Mouse (Mus musculus) erythroblast, embryonic 14.5 days (primary cell): ENCODE measurements at regions not wholly inside any gene's neighbourhood (a gene's known extent, or its start where the extent isn't known, plus 50 kb on each side); places are given as distances from the start of the nearest gene placed in this dataset.

Source experiments
- H3K27me3 ChIP-seq: 2 replicates; pipeline ENCODE4 v1.6.1; 2012; ENCODE audit warnings: inconsistent platforms; ENCODE audit not compliant: control insufficient read depth
- H3K36me3 ChIP-seq: 2 replicates; pipeline ENCODE4 v1.6.1; 2012; ENCODE audit warnings: mild to moderate bottlenecking, inconsistent platforms; ENCODE audit not compliant: control insufficient read depth
- H3K4me1 ChIP-seq: 2 replicates; pipeline ENCODE4 v1.6.1; 2012; ENCODE audit warnings: inconsistent platforms; ENCODE audit not compliant: control insufficient read depth
- H3K4me3 ChIP-seq: replicated peaks from 2 replicates; pipeline ENCODE3; 2012; ENCODE audit warnings: moderate library complexity, mild to moderate bottlenecking, inconsistent platforms
- H3K9me3 ChIP-seq: 2 replicates; pipeline ENCODE4 v1.6.1; 2012; ENCODE audit warnings: low read length, inconsistent platforms, mixed read lengths; ENCODE audit not compliant: control insufficient read depth
- GATA1 ChIP-seq: IDR thresholded peaks from 2 replicates; pipeline ENCODE4 v1.6.1; 2012; ENCODE audit warnings: low read length, inconsistent platforms, mixed read lengths
- TAL1 ChIP-seq: IDR thresholded peaks from 3 replicates; pipeline ENCODE4 v1.6.1; 2012; ENCODE audit warnings: low read length, inconsistent platforms, mixed read lengths

GRCm38 (mm10) chr10:96905098-96905809, 288.4 kb downstream of the Btg1 start:
- no peaks in the 10 kb centered on the region for H3K4me1 ChIP-seq
- no peak overlapping the region for H3K4me3 ChIP-seq
- no peaks in the 10 kb centered on the region for H3K36me3 ChIP-seq
- H3K27me3 ChIP-seq, result no peaks in the 10 kb centered on the region
- no peaks in the 10 kb centered on the region for H3K9me3 ChIP-seq
- no peak for TF ChIP-seq TAL1

GRCm38 (mm10) chr10:96909661-96910315, 293.0 kb downstream of the Btg1 start:
- Histone ChIP-seq H3K4me1 (no peaks in the 10 kb centered on the region), H3K36me3 (no peaks in the 10 kb centered on the region), H3K9me3 (peaks cover 14% of the 10 kb centered on the region), H3K27me3 (no peaks in the 10 kb centered on the region), H3K4me3 (no peak overlapping the region)
- TF ChIP-seq GATA1 (no peak), TAL1 (no peak)

DNA sequence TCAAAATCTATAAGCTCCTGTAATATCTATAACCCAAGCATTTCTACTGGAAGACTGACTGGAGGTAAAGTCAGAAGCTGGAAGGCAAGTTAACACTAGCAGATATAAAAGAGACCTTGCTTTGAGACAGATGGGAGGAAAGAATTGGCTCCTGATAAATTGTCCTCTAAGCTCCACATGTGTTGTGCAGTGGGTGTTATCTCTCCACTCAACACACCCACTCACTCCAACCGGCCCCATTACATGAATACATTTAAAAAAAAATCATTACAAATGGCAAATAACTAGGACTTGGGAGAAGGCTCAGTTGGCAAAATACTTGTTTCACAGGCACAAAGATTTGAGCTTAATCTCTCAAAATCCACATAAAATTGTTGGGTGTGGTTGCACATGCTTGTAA, 304.4 kb downstream of the Btg1 start:
- no peaks in the 10 kb centered on the region for H3K27me3 ChIP-seq
- H3K9me3 ChIP-seq, result peaks cover 29% of the 10 kb centered on the region
- no peaks in the 10 kb centered on the region for H3K36me3 ChIP-seq
- no peak overlapping the region for H3K4me3 ChIP-seq
- TF ChIP-seq GATA1 (no peak), TAL1 (no peak)
- H3K4me1 ChIP-seq, result no peaks in the 10 kb centered on the region

- Histone ChIP-seq H3K9me3 (peaks cover 14% of the 10 kb centered on the region), H3K36me3 (no peaks in the 10 kb centered on the region), H3K4me3 (no peak overlapping the region), H3K4me1 (no peaks in the 10 kb centered on the region), H3K27me3 (no peaks in the 10 kb centered on the region)
- no peak for TF ChIP-seq GATA1
- no peak for TF ChIP-seq TAL1
Observed at GRCm38 (mm10) chr10:96924266-96924672, 307.5 kb downstream of the Btg1 start.

- Histone ChIP-seq H3K36me3 (no peaks in the 10 kb centered on the region), H3K27me3 (no peaks in the 10 kb centered on the region), H3K9me3 (peaks cover 9% of the 10 kb centered on the region), H3K4me3 (no peak overlapping the region), H3K4me1 (no peaks in the 10 kb centered on the region)
- TF ChIP-seq GATA1 (no peak), TAL1 (no peak)
Observed at GRCm38 (mm10) chr10:96924722-96925121, 307.9 kb downstream of the Btg1 start.

DNA sequence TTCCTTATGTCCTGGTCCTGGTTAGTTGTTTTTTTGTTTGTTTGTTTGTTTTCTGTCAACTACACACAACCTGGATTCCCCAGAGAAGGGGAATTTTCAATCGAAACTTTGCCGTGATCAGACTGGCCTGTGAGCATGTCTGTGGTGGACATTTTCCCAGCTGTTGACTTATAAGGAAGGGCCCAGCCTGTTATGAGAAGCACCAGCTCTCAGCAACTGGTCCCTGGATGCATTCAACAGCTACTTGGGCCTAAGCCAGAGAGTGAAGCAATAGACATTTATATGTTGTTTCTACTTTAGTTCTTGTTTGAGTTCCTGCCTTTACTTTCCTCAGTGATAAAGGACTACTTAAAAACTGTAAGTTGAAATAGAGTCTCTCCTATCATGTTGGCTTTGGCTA, 309.0 kb downstream of the Btg1 start:
- Histone ChIP-seq H3K36me3 (no peaks in the 10 kb centered on the region), H3K4me1 (no peaks in the 10 kb centered on the region), H3K4me3 (no peak overlapping the region), H3K27me3 (no peaks in the 10 kb centered on the region), H3K9me3 (peaks cover 2% of the 10 kb centered on the region; the same call in 1 of the 2 replicates)
- TF ChIP-seq TAL1 (no peak), GATA1 (no peak)

DNA sequence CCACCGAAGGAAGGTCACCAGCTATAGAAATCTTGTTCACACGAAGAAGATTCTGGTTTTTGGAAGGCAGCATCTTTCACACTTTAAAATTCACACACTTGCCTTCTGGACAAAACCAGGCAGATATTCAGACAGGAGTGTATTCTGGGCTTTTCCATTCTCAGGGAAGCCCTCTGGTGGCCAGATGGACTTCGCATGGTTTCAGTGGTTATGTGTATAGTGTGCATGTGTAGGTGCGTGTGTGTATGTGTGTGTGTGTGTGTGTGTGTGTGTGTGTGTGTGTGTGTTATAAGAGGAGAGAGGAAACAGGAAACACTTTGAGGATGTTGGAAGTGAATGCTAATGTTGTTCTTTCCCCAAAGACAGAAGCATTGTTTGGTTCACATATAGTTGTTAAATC, 317.9 kb downstream of the Btg1 start:
- H3K4me3 ChIP-seq, result no peak overlapping the region

DNA sequence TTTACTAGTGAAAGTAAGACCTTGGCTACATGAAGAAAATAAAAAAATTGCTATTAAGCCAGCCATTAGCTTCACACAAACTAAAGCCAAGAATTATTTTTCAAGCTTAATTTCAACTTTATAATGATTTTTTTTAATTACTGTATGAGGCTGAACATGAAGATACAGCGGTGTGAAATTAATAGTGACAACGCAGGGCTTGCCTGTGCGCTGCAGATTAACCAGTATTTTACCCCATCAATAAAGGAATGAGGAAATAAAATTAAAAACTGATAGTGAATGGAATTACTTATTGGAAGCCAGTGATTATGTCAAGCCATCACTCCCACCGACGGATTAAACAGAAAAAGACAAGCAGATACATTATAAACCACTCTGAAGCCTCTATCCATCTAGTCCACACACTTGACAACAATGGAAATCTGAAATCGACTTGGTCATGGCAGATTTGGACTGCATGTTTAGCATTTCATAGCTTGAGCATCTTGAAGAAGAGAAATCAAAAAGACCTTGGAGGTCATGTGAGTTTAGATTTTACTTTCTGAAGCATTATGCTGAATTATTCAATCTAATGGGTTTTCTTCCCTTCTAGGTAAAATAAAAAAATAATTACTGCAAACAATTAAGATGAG, 324.2 kb downstream of the Btg1 start:
- no peaks in the 10 kb centered on the region for H3K36me3 ChIP-seq
- TF ChIP-seq GATA1 (no peak), TAL1 (no peak)
- no peaks in the 10 kb centered on the region; the same call in 1 of the 2 replicates for H3K9me3 ChIP-seq
- no peak overlapping the region for H3K4me3 ChIP-seq
- H3K27me3 ChIP-seq, result no peaks in the 10 kb centered on the region
- no peaks in the 10 kb centered on the region for H3K4me1 ChIP-seq

More for the DNA sequence above, 317.9 kb downstream of the Btg1 start:
- TF ChIP-seq GATA1, result no peak
- no peak for TF ChIP-seq TAL1
- H3K36me3 ChIP-seq, result no peaks in the 10 kb centered on the region
- no peaks in the 10 kb centered on the region for H3K27me3 ChIP-seq
- H3K9me3 ChIP-seq, result no peaks in the 10 kb centered on the region
- H3K4me1 ChIP-seq, result no peaks in the 10 kb centered on the region

GRCm38 (mm10) chr10:96944229-96944628, 327.4 kb downstream of the Btg1 start:
- no peaks in the 10 kb centered on the region for H3K36me3 ChIP-seq
- no peaks in the 10 kb centered on the region for H3K27me3 ChIP-seq
- TF ChIP-seq GATA1 (no peak), TAL1 (no peak)
- H3K9me3 ChIP-seq, result no peaks in the 10 kb centered on the region; the same call in 1 of the 2 replicates
- H3K4me3 ChIP-seq, result no peak overlapping the region
- H3K4me1 ChIP-seq, result no peaks in the 10 kb centered on the region
